Mouse (Mus musculus): ENCODE measurements around the gene Nav3. TPM values are rescaled to one million over a fixed set of nuclear protein-coding genes. Genes with fewer than 3 reads are reported as not detected.
"Not testable (repeated sequence)": the region's sequence is repeated elsewhere in the genome, so short reads cannot be mapped to it uniquely, and the experiment has no call there.

Gene Nav3
- total RNA-seq, 1 experiment from 2014 or later: 4.2 TPM

DNA sequence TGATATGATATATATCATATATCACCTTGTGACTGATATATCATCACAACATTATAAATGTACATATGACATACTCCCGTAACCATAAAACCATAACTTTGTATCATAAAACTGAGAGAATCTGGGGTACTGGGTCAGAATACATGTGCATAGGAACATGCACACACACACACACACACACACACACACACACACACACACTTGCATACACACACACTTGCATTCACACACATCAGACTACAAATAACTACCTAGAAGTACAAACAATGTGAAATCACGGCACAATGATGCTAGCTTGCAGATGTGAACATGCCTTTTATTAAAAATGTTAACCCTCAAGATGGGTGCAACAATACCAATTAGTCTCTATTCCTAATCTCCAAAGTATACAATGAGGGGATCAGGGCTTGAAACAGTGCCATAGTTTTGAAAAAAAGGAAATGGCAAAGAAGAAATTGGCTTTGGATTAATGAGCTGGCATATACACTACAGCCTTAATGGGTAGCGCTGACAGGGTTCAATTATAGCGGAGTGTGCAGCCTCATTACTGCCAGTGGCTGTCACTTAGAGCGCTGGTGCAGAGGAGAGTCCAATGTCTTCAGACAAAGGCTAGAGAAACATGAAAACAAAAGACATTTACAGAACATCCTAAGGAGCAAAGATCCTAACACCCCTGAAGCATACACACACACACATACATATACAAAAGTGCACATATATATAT, 72.3 kb downstream of the Nav3 start:
- DNase-seq: not testable (repeated sequence)

DNA sequence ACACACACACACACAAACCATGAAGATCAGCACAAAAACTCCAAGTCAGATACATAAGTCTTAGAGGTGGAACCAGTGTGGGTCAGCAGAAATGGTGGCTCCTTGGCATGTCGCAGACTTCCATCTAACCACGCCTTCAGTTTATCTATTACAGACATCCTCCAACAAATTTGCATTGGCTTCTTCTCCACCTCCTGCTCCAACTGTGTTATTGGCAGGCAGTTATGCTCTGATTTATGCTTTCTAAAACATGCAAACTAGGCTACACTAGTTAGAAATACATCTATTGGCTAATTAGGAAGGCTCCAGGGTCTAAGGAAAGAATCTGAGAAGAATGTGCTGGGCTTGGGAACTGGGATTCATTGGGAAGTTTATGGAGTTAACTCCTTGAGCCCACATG, 75.2 kb downstream of the Nav3 start:
- no peak for DNase-seq

- DNase-seq: no peak
These were observed 83.1 kb downstream of the Nav3 start for GRCm38 (mm10) chr10:110372724-110373455.

DNA sequence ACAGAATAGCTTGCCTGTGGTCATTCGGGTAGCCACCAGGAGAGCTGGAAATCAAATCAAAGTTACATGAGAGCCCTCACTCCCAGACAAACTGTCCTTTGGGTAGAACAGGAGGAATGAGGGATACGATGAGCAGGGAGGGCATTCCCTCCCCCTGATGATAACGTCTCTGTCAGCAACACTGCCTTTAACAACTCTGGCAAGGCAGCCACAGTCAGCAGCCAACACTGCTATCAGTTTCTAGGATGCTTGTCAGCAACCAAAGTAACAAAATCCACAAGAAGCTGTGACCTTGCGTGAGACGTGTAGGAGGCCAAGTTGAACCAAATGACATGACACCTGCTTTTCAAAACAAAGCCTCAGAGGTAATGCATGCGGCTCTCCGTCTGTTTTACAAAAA, 103.9 kb downstream of the Nav3 start:
- no peak for DNase-seq

DNA sequence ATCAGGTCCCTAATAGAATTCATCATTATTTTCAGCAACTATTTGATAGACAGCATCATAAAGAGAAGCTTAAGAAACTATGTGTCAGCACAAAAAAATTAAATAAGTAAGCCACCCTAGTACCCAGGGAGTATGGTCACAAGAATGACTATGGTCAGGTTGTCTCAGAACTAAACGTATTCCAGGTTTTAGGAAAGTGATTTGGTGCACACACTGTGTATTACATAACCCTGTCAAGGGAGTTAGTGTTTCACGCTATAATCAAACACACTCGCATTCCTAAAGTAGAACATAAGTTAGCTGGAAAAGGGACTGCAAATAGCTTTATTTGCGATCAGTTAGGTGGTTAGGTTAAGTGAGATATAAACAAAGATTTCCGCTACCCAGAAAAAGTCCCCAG, 126.0 kb downstream of the Nav3 start:
- no peak for DNase-seq

DNA sequence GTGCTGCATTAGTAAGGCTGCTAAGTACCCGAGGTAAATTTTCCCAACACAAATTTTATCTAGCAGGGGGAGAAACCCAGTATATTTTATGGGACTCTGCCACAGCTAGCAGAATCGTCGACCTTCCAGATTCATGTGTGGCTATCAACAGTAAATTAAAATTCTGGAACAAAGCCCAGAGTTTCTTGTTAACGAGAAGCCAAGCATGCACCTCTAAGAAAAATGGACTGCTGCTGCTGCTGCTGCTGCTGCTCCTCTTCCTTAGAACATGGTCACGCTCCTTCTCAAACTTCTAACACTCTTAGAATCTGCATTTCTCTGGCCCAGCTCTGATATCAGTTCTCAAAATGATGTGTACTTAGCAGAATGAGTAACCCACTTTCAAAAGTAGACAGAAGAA, 126.4 kb downstream of the Nav3 start:
- DNase-seq: no peak

DNA sequence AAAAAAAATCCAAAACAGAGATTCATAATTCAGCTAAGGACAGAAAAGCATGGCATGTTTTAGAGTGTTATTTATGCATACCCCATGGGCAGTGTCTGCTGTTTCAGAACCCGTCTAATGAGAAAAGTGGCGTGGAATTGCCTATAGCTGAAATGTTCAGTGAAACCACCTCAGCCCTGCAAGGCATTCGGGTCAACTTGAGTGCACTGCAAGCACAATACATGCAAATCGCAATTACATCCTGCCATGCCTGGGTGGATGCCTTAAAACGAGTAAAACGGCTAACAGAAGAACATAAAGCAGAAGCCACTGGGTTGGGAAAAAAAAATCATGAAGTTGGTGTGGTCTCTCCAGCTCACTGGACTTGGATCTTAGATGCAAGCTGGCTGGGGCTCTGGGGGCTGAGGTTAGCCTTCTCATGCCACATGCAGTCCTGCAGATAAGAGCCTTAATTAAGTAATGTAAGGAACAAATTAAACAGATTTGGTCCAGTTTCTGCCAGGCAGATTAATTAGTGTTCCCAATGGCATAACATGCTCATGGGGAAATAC, 133.8 kb downstream of the Nav3 start:
- no peak for DNase-seq

DNA sequence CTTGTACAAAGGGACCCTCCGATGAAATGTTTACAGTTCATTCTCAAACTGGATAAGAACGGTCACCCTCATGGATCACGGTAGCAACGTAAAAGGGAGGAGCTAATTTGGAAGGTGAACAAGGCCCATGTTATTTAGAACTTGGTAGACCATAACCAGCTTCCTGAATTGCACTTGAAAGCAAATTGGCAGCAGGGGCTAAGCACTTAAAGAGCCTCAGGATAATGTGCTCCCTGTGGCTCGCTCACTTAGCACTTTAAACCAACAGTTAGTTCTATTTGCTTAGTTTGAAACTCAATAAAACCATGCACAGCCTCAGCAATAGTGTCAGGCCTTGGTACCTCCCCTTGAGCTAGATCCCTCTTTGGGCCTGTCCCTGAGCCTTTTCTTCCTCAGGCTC, 138.7 kb downstream of the Nav3 start:
- no peak for DNase-seq

GRCm38 (mm10) chr10:110314525-110314924, 141.5 kb downstream of the Nav3 start:
- no peak for DNase-seq

GRCm38 (mm10) chr10:110313959-110314358, 142.0 kb downstream of the Nav3 start:
- no peak for DNase-seq

GRCm38 (mm10) chr10:110309511-110309910, 146.5 kb downstream of the Nav3 start:
- no peak for DNase-seq

DNA sequence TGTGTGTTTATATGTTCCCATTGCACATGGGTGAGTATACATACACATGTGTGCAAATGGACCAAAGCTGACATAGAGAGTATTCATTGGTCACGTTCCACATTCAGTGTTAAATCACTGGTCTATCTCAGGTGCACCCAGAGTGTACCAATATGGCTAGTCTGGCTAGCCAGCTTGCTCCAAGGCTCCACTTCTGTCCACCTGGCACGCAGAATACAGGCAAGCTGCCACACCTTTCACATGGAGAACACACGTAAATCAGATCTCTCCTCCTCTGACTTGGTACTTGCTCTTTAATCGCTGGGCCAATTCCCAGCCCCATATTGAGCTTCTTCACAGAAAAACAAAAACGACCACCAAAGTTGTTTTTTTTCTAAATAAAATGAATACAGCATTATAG, 150.4 kb downstream of the Nav3 start:
- DNase-seq: no peak

GRCm38 (mm10) chr10:110290016-110290623, 165.9 kb downstream of the Nav3 start:
- DNase-seq: no peak

- no peak for DNase-seq
These were observed 172.1 kb downstream of the Nav3 start for GRCm38 (mm10) chr10:110283879-110284278.

DNA sequence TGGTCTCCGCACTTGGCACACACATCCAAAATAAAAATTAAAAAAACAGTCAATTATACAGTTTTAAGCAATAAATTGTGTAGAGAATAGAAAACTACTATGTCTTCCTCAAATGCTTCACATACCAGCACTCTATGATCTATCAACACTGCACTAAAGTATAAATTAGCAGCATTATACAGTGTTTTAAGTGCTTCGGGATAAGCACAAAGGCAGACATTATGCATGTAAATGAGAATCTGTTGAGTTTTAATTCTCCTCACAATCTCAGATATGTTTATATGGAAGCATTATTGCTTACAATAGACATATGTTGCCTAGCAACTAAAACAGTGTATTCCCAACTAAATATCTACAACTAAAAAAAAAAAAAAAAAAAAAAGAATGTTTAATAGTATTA, 183.2 kb downstream of the Nav3 start:
- DNase-seq: no peak

GRCm38 (mm10) chr10:110270561-110270960, 185.4 kb downstream of the Nav3 start:
- no peak for DNase-seq

- DNase-seq: no peak
These were observed 213.9 kb downstream of the Nav3 start for GRCm38 (mm10) chr10:110242128-110242561.

GRCm38 (mm10) chr10:110240667-110241066, 215.3 kb downstream of the Nav3 start:
- no peak for DNase-seq

DNA sequence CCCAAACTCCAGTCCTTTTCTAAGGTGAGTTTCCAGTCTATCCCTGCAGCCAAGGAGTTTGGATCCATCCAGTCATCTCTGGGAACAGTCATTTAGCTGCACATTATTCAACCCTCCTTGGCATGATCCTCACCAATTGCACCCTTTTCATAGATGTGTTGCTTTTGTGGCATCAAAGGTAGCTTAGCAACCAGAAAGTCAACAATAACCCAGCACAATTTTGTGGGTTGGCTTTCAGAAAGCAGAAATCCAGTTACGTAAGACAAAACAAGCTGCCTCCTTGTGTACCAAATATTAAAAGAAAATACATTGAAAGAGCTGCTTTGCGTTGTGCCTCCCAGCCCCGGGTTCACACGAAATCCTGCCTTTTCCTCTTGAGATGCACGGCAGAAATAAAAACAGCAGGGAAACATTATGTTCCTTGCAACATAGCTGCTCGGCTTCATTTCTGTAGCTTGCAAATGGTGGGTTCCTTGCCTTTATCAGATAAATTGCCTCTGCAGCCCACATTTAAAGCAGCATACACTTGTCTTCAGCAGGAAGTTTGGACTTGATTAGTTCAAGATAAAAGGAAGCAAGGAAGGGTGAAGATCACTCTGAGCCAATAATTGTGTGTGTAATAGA, 222.6 kb downstream of the Nav3 start:
- DNase-seq: no peak

GRCm38 (mm10) chr10:110206411-110206810, 249.6 kb downstream of the Nav3 start:
- no peak for DNase-seq

DNA sequence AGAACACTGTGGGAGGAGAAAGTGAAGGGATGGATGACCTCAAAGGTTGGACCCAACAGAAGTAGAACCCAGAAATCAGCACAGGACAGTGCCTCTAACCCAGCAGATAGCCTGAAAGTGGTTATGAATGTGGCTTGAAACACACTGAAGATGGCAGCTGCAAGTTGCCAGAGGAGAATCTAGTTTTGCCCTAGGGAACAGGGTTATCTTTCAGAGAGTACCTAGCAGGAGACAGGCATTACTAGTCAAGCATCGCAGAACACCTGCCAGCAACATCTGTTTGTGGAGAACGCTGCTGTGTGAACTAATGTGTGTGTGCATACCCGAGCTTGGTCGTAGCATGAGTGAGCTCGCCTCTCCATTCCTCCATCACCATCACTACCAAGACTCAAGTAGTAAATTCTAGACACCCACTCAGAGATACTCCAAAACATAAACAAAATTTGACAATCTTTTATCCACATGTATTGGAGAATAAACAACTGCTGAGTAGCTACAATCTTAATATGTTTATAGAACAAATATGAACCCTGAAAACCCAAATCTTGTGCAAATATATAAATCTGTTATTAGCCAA, 251.8 kb downstream of the Nav3 start:
- no peak for DNase-seq

GRCm38 (mm10) chr10:110192881-110193280, 263.1 kb downstream of the Nav3 start:
- no peak for DNase-seq

Measured in adrenal gland, postnatal 14 days (tissue).